ENCODE assay signal across 12 mouse cellular contexts in the genomic region with DNA sequence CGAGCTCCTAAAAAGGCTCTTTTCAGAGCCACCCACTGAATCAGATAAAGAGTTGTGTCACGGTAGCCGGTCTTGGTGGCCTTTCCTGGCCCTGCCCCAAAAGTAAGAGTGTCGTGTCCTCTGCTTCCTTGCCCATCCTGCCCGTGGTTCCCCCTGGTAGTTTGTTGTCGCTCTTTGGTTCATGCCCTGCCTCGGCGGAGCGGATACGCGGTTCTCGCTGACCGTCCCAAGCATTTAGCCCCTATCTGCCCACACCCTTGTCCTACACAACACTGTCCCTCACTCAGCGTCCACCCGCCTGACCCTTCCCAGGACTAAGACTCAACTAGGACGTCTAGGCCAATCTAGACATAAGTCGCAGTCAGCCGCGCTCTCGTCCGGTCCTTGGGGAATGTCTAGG. TPM values are rescaled to one million over a fixed set of nuclear protein-coding genes. Genes with fewer than 3 reads are reported as not detected.
DNase-seq lines count a peak whose midpoint lies in the region; ATAC-seq lines count a peak whose summit lies in the region.
"Not testable (repeated sequence)": the region's sequence is repeated elsewhere in the genome, so short reads cannot be mapped to it uniquely, and the experiment has no call there.
"Had no signal": no experiment of that assay in that cellular context is flagged by ENCODE, and none has a peak within 500 bp of the region (broad histone marks: within the 10 kb centered on the region; RNA-seq: fewer than 3 reads in every experiment).

No protein-coding gene starts in this region.

- peak overlapping the region; percentile 34 for H3K4me3 ChIP-seq in embryonic facial prominence, embryonic 12.5 days
- peak overlapping the region; percentile 38 for H3K4me3 ChIP-seq in forebrain, embryonic 16.5 days (replicated peaks; ENCODE audit: low read length)
- H3K4me3 ChIP-seq in hindbrain, embryonic 10.5 days: peak overlapping the region; percentile 44
- H3K4me3 ChIP-seq in kidney, embryonic 14.5 days (ENCODE audit: low read length): peak overlapping the region; percentile 27; the same call in 1 of the 2 replicates
- H3K4me3 ChIP-seq in liver, embryonic 12.5 days: peak overlapping the region; percentile 39
- H3K4me3 ChIP-seq in neural tube, embryonic 15.5 days (replicated peaks): peak overlapping the region; percentile 34

- H3K4me1 ChIP-seq in embryonic facial prominence, embryonic 12.5 days: peaks cover 29% of the 10 kb centered on the region
- H3K4me1 ChIP-seq in forebrain, embryonic 16.5 days (replicated peaks; ENCODE audit: control insufficient read depth, insufficient read depth, low read length): peaks cover 12% of the 10 kb centered on the region
- H3K4me1 ChIP-seq in hindbrain, embryonic 10.5 days (replicated peaks): peaks cover 48% of the 10 kb centered on the region
- H3K4me1 ChIP-seq in kidney, embryonic 14.5 days (ENCODE audit: control insufficient read depth, insufficient read depth, low read length): peaks cover 22% of the 10 kb centered on the region
- H3K4me1 ChIP-seq in liver, embryonic 12.5 days: peaks cover 65% of the 10 kb centered on the region
- peaks cover 19% of the 10 kb centered on the region for H3K4me1 ChIP-seq in neural tube, embryonic 15.5 days

- not testable (repeated sequence) for H3K9me3 ChIP-seq in embryonic facial prominence, embryonic 12.5 days; forebrain, embryonic 16.5 days (ENCODE audit: control insufficient read depth, low read length); hindbrain, embryonic 10.5 days; kidney, embryonic 14.5 days (ENCODE audit: control insufficient read depth, low read length); liver, embryonic 12.5 days (replicated peaks); neural tube, embryonic 15.5 days (replicated peaks)

- H3K27me3 ChIP-seq in embryonic facial prominence, embryonic 12.5 days; forebrain, embryonic 16.5 days (replicated peaks; ENCODE audit: control insufficient read depth, insufficient read depth, low read length); hindbrain, embryonic 10.5 days (ENCODE audit: insufficient read depth, poor library complexity, severe bottlenecking); kidney, embryonic 14.5 days (ENCODE audit: control insufficient read depth, insufficient read depth, low read length); liver, embryonic 12.5 days (replicated peaks); neural tube, embryonic 15.5 days (replicated peaks): not testable (repeated sequence)

- ATAC-seq in CD4-positive, CD25-positive, alpha-beta regulatory T cell, adult 4 months: peak; percentile 48
- peak; percentile 12 for ATAC-seq in embryonic facial prominence, embryonic 12.5 days (ENCODE audit: insufficient number of reproducible peaks, insufficient read depth, low FRiP score, low TSS enrichment)
- ATAC-seq in forebrain, embryonic 16.5 days; kidney, embryonic 14.5 days (ENCODE audit: low FRiP score, low TSS enrichment); liver, embryonic 12.5 days: not testable (repeated sequence)
- ATAC-seq in megakaryocyte progenitor cell, adult 5-6 weeks (replicated peaks; ENCODE audit: poor library complexity): peak; percentile 51
- peak; percentile 37 for ATAC-seq in neural tube, embryonic 15.5 days (ENCODE audit: low FRiP score)

- WGBS in embryonic facial prominence, embryonic 12.5 days: under 1% methylated on average over 10 of the region's 21 CpGs
- WGBS in forebrain, embryonic 16.5 days: 0% methylated on average over 9 of the region's 21 CpGs
- 1% methylated on average over 10 of the region's 21 CpGs for WGBS in hindbrain, embryonic 10.5 days
- WGBS in kidney, embryonic 14.5 days: 0% methylated on average over 10 of the region's 21 CpGs
- WGBS in liver, embryonic 12.5 days (ENCODE audit: insufficient replicate concordance): under 1% methylated on average over 10 of the region's 21 CpGs
- 0% methylated on average over 10 of the region's 21 CpGs for WGBS in neural tube, embryonic 15.5 days

- not testable (repeated sequence) for H3K9ac ChIP-seq in embryonic facial prominence, embryonic 12.5 days; forebrain, embryonic 16.5 days (replicated peaks; ENCODE audit: low read depth, low read length); neural tube, embryonic 15.5 days (replicated peaks)
- H3K9ac ChIP-seq in kidney, embryonic 14.5 days (ENCODE audit: low read depth, low read length): peak overlapping the region; percentile 48; the same call in 1 of the 2 replicates
- 0 out of 2 replicates have a peak overlapping the region, but pooled peaks have one; percentile 50 for H3K9ac ChIP-seq in liver, embryonic 12.5 days

- H3K4me2 ChIP-seq in embryonic facial prominence, embryonic 12.5 days (replicated peaks); kidney, embryonic 14.5 days (replicated peaks; ENCODE audit: low read depth, low read length): not testable (repeated sequence)
- peak overlapping the region; percentile 39 for H3K4me2 ChIP-seq in forebrain, embryonic 16.5 days (ENCODE audit: low read length)
- peak overlapping the region; percentile 43 for H3K4me2 ChIP-seq in liver, embryonic 12.5 days
- peak overlapping the region; percentile 44 for H3K4me2 ChIP-seq in neural tube, embryonic 15.5 days

- H3K36me3 ChIP-seq in embryonic facial prominence, embryonic 12.5 days; forebrain, embryonic 16.5 days (ENCODE audit: control insufficient read depth, insufficient read depth); hindbrain, embryonic 10.5 days; kidney, embryonic 14.5 days (ENCODE audit: control insufficient read depth, insufficient read depth, low read length); liver, embryonic 12.5 days; neural tube, embryonic 15.5 days: not testable (repeated sequence)

- H3K27ac ChIP-seq in embryonic facial prominence, embryonic 12.5 days: peak overlapping the region; percentile 74; the same call in 1 of the 2 replicates
- not testable (repeated sequence) for H3K27ac ChIP-seq in forebrain, embryonic 16.5 days (ENCODE audit: low read length)
- peak overlapping the region; percentile 81 for H3K27ac ChIP-seq in hindbrain, embryonic 10.5 days
- peak overlapping the region; percentile 67; the same call in 1 of the 2 replicates for H3K27ac ChIP-seq in kidney, embryonic 14.5 days (ENCODE audit: low read depth, low read length)
- peak overlapping the region; percentile 92 for H3K27ac ChIP-seq in liver, embryonic 12.5 days
- peak overlapping the region; percentile 72; the same call in 1 of the 2 replicates for H3K27ac ChIP-seq in neural tube, embryonic 15.5 days (replicated peaks)

- not testable (repeated sequence) for DNase-seq in hindbrain, embryonic 10.5 days (ENCODE audit: low spot score)

RNA-seq across cellular contexts. Expression of gene Hist2h3c1, which starts 0.5 kb away (rescaled TPM):
- not detected for polyA plus RNA-seq in CD4-positive, CD25-positive, alpha-beta regulatory T cell, adult 4 months (2017; shearing (Covaris generic))
- polyA plus RNA-seq in embryonic facial prominence, embryonic 12.5 days (2016; fragmentation: Nextera tagmentation; extraction: Ambion mirVana): 0.83 TPM in 1 of 2 replicates, not detected in the other
- polyA plus RNA-seq in forebrain, embryonic 16.5 days (2015; fragmentation: Nextera tagmentation; extraction: Ambion mirVana): 2.0 TPM in 1 of 2 replicates, not detected in the other
- 0.42 and 0.56 TPM in 2 replicates for polyA plus RNA-seq in hindbrain, embryonic 10.5 days (2016; fragmentation: Nextera tagmentation; extraction: Ambion mirVana)
- 0.91 and 2.4 TPM in 2 replicates for polyA plus RNA-seq in kidney, embryonic 14.5 days (2014; fragmentation: Nextera tagmentation; extraction: Ambion mirVana)
- polyA plus RNA-seq in liver, embryonic 12.5 days (2016; fragmentation: Nextera tagmentation; extraction: Ambion mirVana): 2.7 and 3.0 TPM in 2 replicates
- 17.3 and 17.9 TPM in 2 replicates for total RNA-seq in megakaryocyte progenitor cell, adult 5-6 weeks (2015)
- total RNA-seq in megakaryocyte progenitor cell, adult 5-6 weeks (2017): 2.8 TPM in 1 of 2 replicates, not detected in the other
- polyA plus RNA-seq in neural tube, embryonic 15.5 days (2015; fragmentation: Nextera tagmentation; extraction: Ambion mirVana): 0.14 and 0.65 TPM in 2 replicates
- total RNA-seq: layer of hippocampus, adult 18-20 months; left cerebral cortex, postnatal 25 days had no signal
- polyA plus RNA-seq: adrenal gland, adult 2 months; urinary bladder, adult 2 months had no signal

RNA-seq across cellular contexts. Expression of gene Hist2h2aa1, which starts 0.7 kb away (rescaled TPM):
- 10 to 100 TPM in 1 of 2 experiments, not detected in 1; 21.7 TPM for polyA plus RNA-seq in CD4-positive, CD25-positive, alpha-beta regulatory T cell, adult 4 months (2017; shearing (Covaris generic))
- polyA plus RNA-seq in embryonic facial prominence, embryonic 12.5 days (2016; fragmentation: Nextera tagmentation; extraction: Ambion mirVana): 19.8 and 19.9 TPM in 2 replicates
- 20.6 and 26.5 TPM in 2 replicates for polyA plus RNA-seq in forebrain, embryonic 16.5 days (2015; fragmentation: Nextera tagmentation; extraction: Ambion mirVana)
- 11.3 and 13.4 TPM in 2 replicates for polyA plus RNA-seq in hindbrain, embryonic 10.5 days (2016; fragmentation: Nextera tagmentation; extraction: Ambion mirVana)
- polyA plus RNA-seq in kidney, embryonic 14.5 days (2014; fragmentation: Nextera tagmentation; extraction: Ambion mirVana): 18.3 and 20.3 TPM in 2 replicates
- polyA plus RNA-seq in liver, embryonic 12.5 days (2016; fragmentation: Nextera tagmentation; extraction: Ambion mirVana): 23.9 and 29.2 TPM in 2 replicates
- not detected in 2 replicates for total RNA-seq in megakaryocyte progenitor cell, adult 5-6 weeks (2015)
- total RNA-seq in megakaryocyte progenitor cell, adult 5-6 weeks (2017): 7,846 and 10,813 TPM in 2 replicates
- polyA plus RNA-seq in neural tube, embryonic 15.5 days (2015; fragmentation: Nextera tagmentation; extraction: Ambion mirVana): 9.8 and 14.3 TPM in 2 replicates

RNA-seq across cellular contexts. Expression of gene Hist2h2aa2, which starts 5.9 kb away (rescaled TPM):
- polyA plus RNA-seq in CD4-positive, CD25-positive, alpha-beta regulatory T cell, adult 4 months (2017; shearing (Covaris generic)): 10 to 100 TPM; 32.4 to 55.4 TPM
- 45.4 and 60.5 TPM in 2 replicates for polyA plus RNA-seq in embryonic facial prominence, embryonic 12.5 days (2016; fragmentation: Nextera tagmentation; extraction: Ambion mirVana)
- 33.3 and 43.5 TPM in 2 replicates for polyA plus RNA-seq in forebrain, embryonic 16.5 days (2015; fragmentation: Nextera tagmentation; extraction: Ambion mirVana)
- polyA plus RNA-seq in hindbrain, embryonic 10.5 days (2016; fragmentation: Nextera tagmentation; extraction: Ambion mirVana): 44.6 and 55.1 TPM in 2 replicates
- polyA plus RNA-seq in kidney, embryonic 14.5 days (2014; fragmentation: Nextera tagmentation; extraction: Ambion mirVana): 33.3 and 69.4 TPM in 2 replicates
- 55.9 and 73.8 TPM in 2 replicates for polyA plus RNA-seq in liver, embryonic 12.5 days (2016; fragmentation: Nextera tagmentation; extraction: Ambion mirVana)
- total RNA-seq in megakaryocyte progenitor cell, adult 5-6 weeks (2015): 54.6 and 61.5 TPM in 2 replicates
- 0.67 and 1,948 TPM in 2 replicates for total RNA-seq in megakaryocyte progenitor cell, adult 5-6 weeks (2017)
- polyA plus RNA-seq in neural tube, embryonic 15.5 days (2015; fragmentation: Nextera tagmentation; extraction: Ambion mirVana): 32.3 and 35.5 TPM in 2 replicates

RNA-seq across cellular contexts. Expression of gene Hist2h3c2, which starts 7.1 kb away (rescaled TPM):
- polyA plus RNA-seq in CD4-positive, CD25-positive, alpha-beta regulatory T cell, adult 4 months (2017; shearing (Covaris generic)): not detected
- polyA plus RNA-seq in embryonic facial prominence, embryonic 12.5 days (2016; fragmentation: Nextera tagmentation; extraction: Ambion mirVana): 7.1 and 8.2 TPM in 2 replicates
- 2.4 and 3.4 TPM in 2 replicates for polyA plus RNA-seq in forebrain, embryonic 16.5 days (2015; fragmentation: Nextera tagmentation; extraction: Ambion mirVana)
- 7.9 and 8.4 TPM in 2 replicates for polyA plus RNA-seq in hindbrain, embryonic 10.5 days (2016; fragmentation: Nextera tagmentation; extraction: Ambion mirVana)
- 5.4 and 6.9 TPM in 2 replicates for polyA plus RNA-seq in kidney, embryonic 14.5 days (2014; fragmentation: Nextera tagmentation; extraction: Ambion mirVana)
- polyA plus RNA-seq in liver, embryonic 12.5 days (2016; fragmentation: Nextera tagmentation; extraction: Ambion mirVana): 12.3 and 13.8 TPM in 2 replicates
- 259 and 308 TPM in 2 replicates for total RNA-seq in megakaryocyte progenitor cell, adult 5-6 weeks (2015)
- total RNA-seq in megakaryocyte progenitor cell, adult 5-6 weeks (2017): 127 and 135 TPM in 2 replicates
- 1.3 and 2.5 TPM in 2 replicates for polyA plus RNA-seq in neural tube, embryonic 15.5 days (2015; fragmentation: Nextera tagmentation; extraction: Ambion mirVana)

RNA-seq across cellular contexts. Expression of gene Hist2h4, which starts 17.1 kb away (rescaled TPM):
- polyA plus RNA-seq in CD4-positive, CD25-positive, alpha-beta regulatory T cell, adult 4 months (2017; shearing (Covaris generic)): 1 to 10 TPM; 7.0 to 7.1 TPM
- 13.6 and 17.2 TPM in 2 replicates for polyA plus RNA-seq in embryonic facial prominence, embryonic 12.5 days (2016; fragmentation: Nextera tagmentation; extraction: Ambion mirVana)
- polyA plus RNA-seq in forebrain, embryonic 16.5 days (2015; fragmentation: Nextera tagmentation; extraction: Ambion mirVana): 8.4 and 8.9 TPM in 2 replicates
- polyA plus RNA-seq in hindbrain, embryonic 10.5 days (2016; fragmentation: Nextera tagmentation; extraction: Ambion mirVana): 6.8 and 13.6 TPM in 2 replicates
- 8.9 and 10.8 TPM in 2 replicates for polyA plus RNA-seq in kidney, embryonic 14.5 days (2014; fragmentation: Nextera tagmentation; extraction: Ambion mirVana)
- polyA plus RNA-seq in liver, embryonic 12.5 days (2016; fragmentation: Nextera tagmentation; extraction: Ambion mirVana): 27.0 and 29.3 TPM in 2 replicates
- 111 and 118 TPM in 2 replicates for total RNA-seq in megakaryocyte progenitor cell, adult 5-6 weeks (2015)
- 114 and 115 TPM in 2 replicates for total RNA-seq in megakaryocyte progenitor cell, adult 5-6 weeks (2017)
- polyA plus RNA-seq in neural tube, embryonic 15.5 days (2015; fragmentation: Nextera tagmentation; extraction: Ambion mirVana): 4.9 and 5.1 TPM in 2 replicates
